Mouse (Mus musculus): ENCODE measurements at regions not wholly inside any gene's neighbourhood (a gene's known extent, or its start where the extent isn't known, plus 50 kb on each side); places are given as distances from the start of the nearest gene placed in this dataset.

DNA sequence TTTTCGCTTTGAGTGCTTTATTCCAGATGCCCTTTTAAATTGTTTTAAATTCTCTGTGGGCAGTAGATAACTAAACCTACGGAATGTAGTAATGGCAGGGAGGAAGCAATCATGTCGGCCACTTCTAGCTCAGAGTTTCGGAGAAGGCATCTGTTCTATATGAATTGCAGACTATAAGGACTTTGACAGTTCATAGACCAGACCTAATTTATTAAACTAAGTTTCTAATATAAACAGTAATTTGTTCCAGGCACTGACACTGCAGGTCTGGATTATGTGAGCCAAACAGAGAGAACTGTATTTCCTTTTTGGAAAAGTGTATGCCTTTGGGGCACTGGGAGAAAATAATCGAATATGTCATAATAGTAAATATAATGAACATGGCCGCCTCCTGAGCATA lies 591.4 kb downstream of the Plcl1 start:
- no peaks in the 10 kb centered on the region for H3K27me3 ChIP-seq (ENCODE audit: control insufficient read depth, insufficient read depth, low read depth, low read length)
- no peak overlapping the region for H3K4me2 ChIP-seq (ENCODE audit: low read depth, low read length)
- no peaks in the 10 kb centered on the region for H3K9me3 ChIP-seq (replicated peaks; ENCODE audit: control insufficient read depth, low read length)
- no peak overlapping the region for H3K4me3 ChIP-seq (ENCODE audit: low read depth, low read length)
- H3K36me3 ChIP-seq (ENCODE audit: control insufficient read depth, insufficient read depth), result no peaks in the 10 kb centered on the region
- WGBS (ENCODE audit: insufficient replicate concordance), result 64% methylated on average over 6 of the region's 6 CpGs
- no peak for ATAC-seq (ENCODE audit: low read depth)
- H3K4me1 ChIP-seq (ENCODE audit: control insufficient read depth, low read depth, low read length), result no peaks in the 10 kb centered on the region
- H3K27ac ChIP-seq (ENCODE audit: low read length), result no peak overlapping the region
- H3K9ac ChIP-seq (ENCODE audit: low read depth, low read length), result no peak overlapping the region

Data from liver, embryonic 16.5 days (tissue).